Mouse (Mus musculus) heart, embryonic 16.5 days (tissue): ENCODE measurements at regions not wholly inside any gene's neighbourhood (a gene's known extent, or its start where the extent isn't known, plus 50 kb on each side); places are given as distances from the start of the nearest gene placed in this dataset.
"Not testable (repeated sequence)": the region's sequence is repeated elsewhere in the genome, so short reads cannot be mapped to it uniquely, and the experiment has no call there.

Experiments
- ATAC-seq: fragments of 200-750 bp; cut with Nextera tagmentation; replicated peaks from 2 replicates; pipeline ENCODE4 v1.8.0; 2017; ENCODE audit warnings: moderate number of reproducible peaks; ENCODE audit not compliant: insufficient read depth, low FRiP score; ENCODE audit errors: extremely low read depth
- H3K27ac ChIP-seq: fragments of 300-500 bp; sonication (generic); 2 replicates; pipeline ENCODE4 v1.5.1; 2014; ENCODE audit warnings: mild to moderate bottlenecking, low read length, control low read depth, moderate library complexity
- H3K27me3 ChIP-seq: fragments of 300-500 bp; sonication (generic); 2 replicates; pipeline ENCODE4 v1.6.1; 2014; ENCODE audit warnings: low read length, mixed read lengths; ENCODE audit not compliant: control insufficient read depth, insufficient read depth
- H3K36me3 ChIP-seq: fragments of 300-500 bp; sonication (generic); 2 replicates; pipeline ENCODE4 v1.6.1; 2014; ENCODE audit not compliant: control insufficient read depth, insufficient read depth
- H3K4me1 ChIP-seq: fragments of 300-500 bp; sonication (generic); 2 replicates; pipeline ENCODE4 v1.6.1; 2014; ENCODE audit warnings: low read length, mixed read lengths; ENCODE audit not compliant: control insufficient read depth, insufficient read depth
- H3K4me2 ChIP-seq: fragments of 300-500 bp; sonication (generic); 2 replicates; pipeline ENCODE4 v1.6.1; 2014; ENCODE audit warnings: low read depth, mild to moderate bottlenecking, control low read depth, low read length
- H3K4me3 ChIP-seq: fragments of 300-500 bp; sonication (generic); 2 replicates; pipeline ENCODE4 v1.5.1; 2014; ENCODE audit warnings: mild to moderate bottlenecking, control low read depth, low read length
- H3K9ac ChIP-seq: fragments of 300-500 bp; sonication (generic); 2 replicates; pipeline ENCODE4 v1.6.1; 2014; ENCODE audit warnings: low read length, control low read depth
- H3K9me3 ChIP-seq: fragments of 300-500 bp; sonication (generic); replicated peaks from 2 replicates; pipeline ENCODE4 v1.6.1; 2016; ENCODE audit warnings: low read length; ENCODE audit not compliant: control insufficient read depth
- WGBS: fragments of 180-500 bp; shearing (Covaris S2); extraction: QIAGEN DNeasy Blood & Tissue Kit; methylation state at CpG from one replicate; pipeline ENCODE4 v1.1.7; 2014; 5-methylcytosine and 5-hydroxymethylcytosine counted together

GRCm38 (mm10) chr6:144919750-144920149, 138.0 kb upstream of the Sox5 start:
- Histone ChIP-seq H3K27ac (no peak overlapping the region), H3K9ac (no peak overlapping the region), H3K4me2 (no peak overlapping the region), H3K4me1 (peaks cover 11% of the 10 kb centered on the region), H3K36me3 (no peaks in the 10 kb centered on the region), H3K27me3 (no peaks in the 10 kb centered on the region), H3K9me3 (no peaks in the 10 kb centered on the region), H3K4me3 (no peak overlapping the region)
- ATAC-seq = 0 out of 2 replicates have a peak, but pooled peaks have one; percentile 24
- 34% methylated on average over 5 of the region's 5 CpGs for WGBS

- no peak overlapping the region for H3K4me3 ChIP-seq
- peak overlapping the region; percentile 17 for H3K27ac ChIP-seq
Observed at GRCm38 (mm10) chr6:144917128-144917527, 135.4 kb upstream of the Sox5 start.

GRCm38 (mm10) chr6:144911781-144912180, 130.0 kb upstream of the Sox5 start:
- H3K27me3 ChIP-seq = no peaks in the 10 kb centered on the region
- whole genome bisulfite sequencing = 82% methylated on average over 6 of the region's 7 CpGs
- no peak overlapping the region for H3K4me3 ChIP-seq
- H3K27ac ChIP-seq = no peak overlapping the region
- ATAC-seq = no peak
- H3K36me3 ChIP-seq = no peaks in the 10 kb centered on the region
- H3K4me1 ChIP-seq = no peaks in the 10 kb centered on the region
- H3K4me2 ChIP-seq = no peak overlapping the region
- H3K9ac ChIP-seq = no peak overlapping the region
- H3K9me3 ChIP-seq = peaks cover 3% of the 10 kb centered on the region; the same call in 1 of the 2 replicates

More at GRCm38 (mm10) chr6:144917128-144917527, 135.4 kb upstream of the Sox5 start:
- H3K27me3 ChIP-seq = no peaks in the 10 kb centered on the region
- H3K9me3 ChIP-seq = no peaks in the 10 kb centered on the region
- WGBS = 6% methylated on average over 8 of the region's 8 CpGs
- H3K36me3 ChIP-seq = no peaks in the 10 kb centered on the region
- peak; percentile 69; the same call in 1 of the 2 replicates for ATAC-seq
- H3K9ac ChIP-seq = no peak overlapping the region
- peak overlapping the region; percentile 24; the same call in 1 of the 2 replicates for H3K4me2 ChIP-seq
- H3K4me1 ChIP-seq = peaks cover 11% of the 10 kb centered on the region

- no peak for ATAC-seq
- Histone ChIP-seq H3K4me2 (no peak overlapping the region), H3K27ac (no peak overlapping the region), H3K36me3 (no peaks in the 10 kb centered on the region), H3K4me1 (no peaks in the 10 kb centered on the region), H3K27me3 (no peaks in the 10 kb centered on the region), H3K9ac (no peak overlapping the region), H3K9me3 (peaks cover 3% of the 10 kb centered on the region; the same call in 1 of the 2 replicates), H3K4me3 (no peak overlapping the region)
- 65% methylated on average over 6 of the region's 6 CpGs for WGBS
Observed at GRCm38 (mm10) chr6:144910392-144910791, 128.6 kb upstream of the Sox5 start.

- H3K9ac ChIP-seq = no peak overlapping the region
- no peaks in the 10 kb centered on the region for H3K36me3 ChIP-seq
- ATAC-seq = no peak
- no peaks in the 10 kb centered on the region for H3K4me1 ChIP-seq
- H3K9me3 ChIP-seq = peaks cover 3% of the 10 kb centered on the region; the same call in 1 of the 2 replicates
- WGBS = 88% methylated on average over 11 of the region's 11 CpGs
- no peak overlapping the region for H3K27ac ChIP-seq
- no peak overlapping the region for H3K4me2 ChIP-seq
- no peaks in the 10 kb centered on the region for H3K27me3 ChIP-seq
- H3K4me3 ChIP-seq = no peak overlapping the region
Observed at GRCm38 (mm10) chr6:144908646-144909045, 126.9 kb upstream of the Sox5 start.

- peak overlapping the region; percentile 51 for H3K27ac ChIP-seq
- H3K9ac ChIP-seq = no peak overlapping the region
- WGBS = 46% methylated on average over 10 of the region's 10 CpGs
Observed at GRCm38 (mm10) chr6:144903156-144903555, 121.4 kb upstream of the Sox5 start.

GRCm38 (mm10) chr6:144902267-144902995, 120.7 kb upstream of the Sox5 start:
- peak; percentile 63 for ATAC-seq
- WGBS = 56% methylated on average over 20 of the region's 20 CpGs

More at GRCm38 (mm10) chr6:144903156-144903555, 121.4 kb upstream of the Sox5 start:
- Histone ChIP-seq H3K36me3 (no peaks in the 10 kb centered on the region), H3K4me3 (no peak overlapping the region), H3K4me1 (peaks cover 2% of the 10 kb centered on the region; the same call in 1 of the 2 replicates), H3K4me2 (peak overlapping the region; percentile 32), H3K9me3 (no peaks in the 10 kb centered on the region), H3K27me3 (no peaks in the 10 kb centered on the region)
- ATAC-seq = no peak

GRCm38 (mm10) chr6:144901825-144902224, 120.0 kb upstream of the Sox5 start:
- Histone ChIP-seq H3K4me3 (no peak overlapping the region), H3K27me3 (no peaks in the 10 kb centered on the region), H3K9me3 (no peaks in the 10 kb centered on the region), H3K4me2 (no peak overlapping the region), H3K9ac (no peak overlapping the region), H3K36me3 (no peaks in the 10 kb centered on the region), H3K27ac (no peak overlapping the region), H3K4me1 (peaks cover 2% of the 10 kb centered on the region; the same call in 1 of the 2 replicates)
- 65% methylated on average over 9 of the region's 9 CpGs for WGBS
- ATAC-seq = no peak

More at GRCm38 (mm10) chr6:144902267-144902995, 120.7 kb upstream of the Sox5 start:
- Histone ChIP-seq H3K4me3 (no peak overlapping the region), H3K4me2 (peak overlapping the region; percentile 32; the same call in 1 of the 2 replicates), H3K27ac (peak overlapping the region; percentile 51), H3K4me1 (peaks cover 2% of the 10 kb centered on the region; the same call in 1 of the 2 replicates), H3K9ac (no peak overlapping the region), H3K9me3 (no peaks in the 10 kb centered on the region), H3K27me3 (no peaks in the 10 kb centered on the region), H3K36me3 (no peaks in the 10 kb centered on the region)

- not testable (repeated sequence) for H3K4me1 ChIP-seq, H3K36me3 ChIP-seq, H3K27ac ChIP-seq, H3K4me2 ChIP-seq, H3K27me3 ChIP-seq, H3K4me3 ChIP-seq, H3K9ac ChIP-seq, H3K9me3 ChIP-seq, ATAC-seq
- 89% methylated on average over 7 of the region's 7 CpGs for WGBS
Observed at GRCm38 (mm10) chr6:144900858-144901257, 119.1 kb upstream of the Sox5 start.
